Mouse (Mus musculus): ENCODE data around the gene Map3k19. TPM values are rescaled to one million over a fixed set of nuclear protein-coding genes. Genes with fewer than 3 reads are reported as not detected.
A peak's percentile ranks its signal among the peaks of the same experiment; 100 is the strongest.

Gene Map3k19
- polyA plus RNA-seq (2016; fragmentation: Nextera tagmentation; extraction: Ambion mirVana): 0.08 TPM in 1 of 2 replicates, not detected in the other

DNA sequence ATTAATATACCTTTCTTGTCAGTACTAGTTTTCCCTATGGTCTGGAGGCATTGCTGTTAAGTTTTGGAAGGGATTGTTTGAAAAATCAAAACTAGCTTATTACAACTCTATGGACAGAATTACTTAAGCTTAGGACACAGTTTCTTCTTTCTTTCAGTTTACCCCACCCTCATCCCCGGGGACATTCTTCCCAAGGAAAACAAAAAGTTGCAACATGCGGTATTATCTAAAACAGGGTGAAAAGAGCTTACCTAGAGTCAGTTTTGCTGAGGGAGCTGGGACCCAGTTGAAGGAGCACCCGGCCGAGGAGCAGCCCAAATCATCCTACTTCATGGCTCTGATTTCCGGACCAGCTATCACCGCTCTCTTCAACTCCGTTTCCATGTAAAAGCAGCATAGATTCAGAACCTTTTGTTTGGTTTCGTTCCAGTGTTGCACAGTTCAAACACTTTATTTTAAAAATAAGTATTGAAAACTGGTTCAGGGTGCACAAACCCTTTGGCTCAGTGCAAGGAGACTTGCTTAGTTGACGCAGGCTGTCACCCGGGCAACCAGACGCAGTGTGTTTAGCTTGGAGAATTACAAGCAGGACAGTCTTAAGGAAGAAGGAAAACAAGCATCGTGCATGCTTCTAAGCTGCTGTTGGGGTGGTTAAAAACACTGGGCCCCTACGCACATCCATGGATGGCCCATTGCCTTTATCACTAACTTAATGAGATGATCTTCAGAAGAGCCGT lies at the start of gene Map3k19:
TSS of gene Map3k19 (minus strand) at position 546 of the 737 bp plus-strand sequence.
- Histone ChIP-seq H3K36me3 (no peaks in the 10 kb centered on the region), H3K27me3 (no peaks in the 10 kb centered on the region), H3K9ac (replicated peaks) (no peak within 1 kb of the TSS), H3K4me2 (replicated peaks) (no peak within 1 kb of the TSS), H3K9me3 (peaks cover 13% of the 10 kb centered on the region; the same call in 1 of the 2 replicates), H3K4me3 (no peak within 1 kb of the TSS), H3K4me1 (no peaks in the 10 kb centered on the region), H3K27ac (replicated peaks) (no peak within 1 kb of the TSS)
- ATAC-seq (ENCODE audit: low FRiP score, low read depth): no peak
- 70% methylated on average over 14 of the region's 14 CpGs for WGBS

DNA sequence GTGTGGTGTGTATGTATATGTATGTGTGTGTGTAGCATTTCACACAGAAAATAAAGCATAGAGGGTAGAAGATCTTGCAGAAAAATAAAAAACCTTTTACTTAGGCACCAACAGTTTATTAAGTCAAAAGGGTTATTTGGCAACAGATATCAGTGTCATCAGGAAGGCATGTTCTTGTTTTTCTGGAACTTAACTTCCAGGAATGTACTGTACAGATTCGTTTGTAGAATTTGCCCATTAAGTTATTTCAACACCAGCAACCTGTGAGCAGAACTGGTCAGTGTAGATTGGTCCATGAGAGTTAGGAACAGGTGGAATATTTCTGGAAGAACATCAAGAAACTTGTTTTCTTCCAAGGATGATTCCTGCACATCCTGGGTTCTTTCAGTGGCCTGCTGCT lies 44.6 kb upstream of the Map3k19 start:
- Histone ChIP-seq H3K27ac (replicated peaks) (no peak overlapping the region), H3K27me3 (no peaks in the 10 kb centered on the region), H3K36me3 (0 out of 2 replicates have a peak, but pooled peaks cover 4% of the 10 kb centered on the region), H3K9ac (replicated peaks) (no peak overlapping the region), H3K4me2 (replicated peaks) (no peak overlapping the region), H3K9me3 (no peaks in the 10 kb centered on the region), H3K4me3 (no peak overlapping the region), H3K4me1 (no peaks in the 10 kb centered on the region)
- 75% methylated on average over 1 of the region's 1 CpGs for WGBS
- no peak for ATAC-seq (ENCODE audit: low FRiP score, low read depth)

DNA sequence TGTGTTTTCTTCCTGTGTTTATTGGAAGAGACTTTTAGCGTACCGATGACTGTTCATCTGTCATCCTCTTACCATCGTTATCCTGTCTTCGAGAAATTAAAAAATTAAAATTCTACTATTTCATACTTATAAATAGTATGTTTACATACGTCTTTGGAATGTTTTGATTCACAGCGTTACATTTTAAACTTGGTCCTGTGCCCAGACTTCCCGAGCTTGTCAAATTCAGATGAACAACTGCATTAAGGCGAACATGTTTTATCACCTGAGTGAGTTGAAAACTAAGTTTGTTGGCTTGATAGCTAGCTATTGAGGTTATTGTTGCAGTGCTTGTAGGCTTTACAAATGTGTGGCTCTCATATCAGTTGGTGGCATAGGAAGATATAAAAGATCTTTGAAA lies 14.4 kb upstream of the Map3k19 start:
- 52% methylated on average over 8 of the region's 8 CpGs for WGBS

DNA sequence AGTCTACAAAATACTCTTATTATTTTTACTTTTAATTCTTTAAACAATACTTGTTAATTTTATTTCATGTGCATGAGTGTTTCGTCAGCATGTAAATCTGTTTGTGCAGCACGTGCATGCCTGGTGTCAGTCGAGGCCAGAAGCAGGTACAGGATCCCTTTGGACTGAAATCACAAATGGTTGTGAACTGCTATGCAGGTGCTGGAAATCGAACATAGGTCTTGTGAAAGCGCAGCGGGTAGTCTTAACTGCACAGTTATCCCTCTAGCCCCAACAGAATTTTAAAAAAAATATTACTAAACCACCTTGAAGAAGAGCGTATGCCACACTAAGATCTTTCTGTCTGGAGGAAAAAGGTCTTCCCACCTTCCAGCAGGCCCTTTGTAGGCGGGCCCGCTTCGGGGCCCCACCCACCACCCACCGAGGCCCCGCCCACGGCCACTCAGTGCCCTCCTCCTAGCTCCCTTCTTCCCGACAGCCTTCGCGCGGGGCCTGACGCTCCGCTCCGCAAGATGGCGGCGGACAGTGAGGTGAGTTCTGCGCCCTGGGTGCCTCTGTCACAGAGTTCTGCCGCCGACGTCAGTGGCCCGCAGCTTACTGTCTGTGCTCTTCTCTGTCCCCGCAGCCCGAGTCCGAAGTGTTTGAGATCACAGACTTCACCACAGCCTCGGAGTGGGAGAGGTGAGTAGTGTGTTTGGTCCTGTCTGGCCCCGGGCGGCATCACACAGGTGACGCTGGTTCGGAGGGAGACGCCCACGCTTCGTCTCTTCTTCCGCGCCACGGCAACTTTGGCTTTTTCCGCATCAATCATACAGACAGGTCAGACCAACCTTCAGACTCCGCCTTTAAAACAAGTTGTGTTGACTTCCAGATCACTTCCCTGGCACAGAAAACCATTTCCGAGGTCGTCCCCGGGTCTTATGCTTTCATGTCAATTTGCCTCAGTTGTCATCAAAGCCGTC lies 13.8 kb upstream of the Map3k19 start, which contains the start of gene Rab3gap1:
TSS of gene Rab3gap1 (plus strand) at position 474 of the 962 bp plus-strand sequence.
- peak; percentile 99 for ATAC-seq (ENCODE audit: low FRiP score, low read depth)
- H3K9ac ChIP-seq (replicated peaks): peak within 1 kb of the TSS; percentile 77
- H3K27me3 ChIP-seq: no peaks in the 10 kb centered on the region
- H3K27ac ChIP-seq (replicated peaks): peak within 1 kb of the TSS; percentile 46; the same call in 1 of the 2 replicates
- no peaks in the 10 kb centered on the region for H3K9me3 ChIP-seq
- peaks cover 4% of the 10 kb centered on the region for H3K4me1 ChIP-seq
- H3K4me3 ChIP-seq: peak within 1 kb of the TSS; percentile 85
- H3K4me2 ChIP-seq (replicated peaks): peak within 1 kb of the TSS; percentile 67
- WGBS: 11% methylated on average over 47 of the region's 47 CpGs
- peaks cover 7% of the 10 kb centered on the region for H3K36me3 ChIP-seq

More for the DNA sequence above, 14.4 kb upstream of the Map3k19 start:
- peak overlapping the region; percentile 85 for H3K4me3 ChIP-seq
- peaks cover 4% of the 10 kb centered on the region for H3K4me1 ChIP-seq
- H3K27ac ChIP-seq (replicated peaks): 0 out of 2 replicates have a peak overlapping the region, but pooled peaks have one; percentile 46
- no peaks in the 10 kb centered on the region for H3K9me3 ChIP-seq
- peak overlapping the region; percentile 67 for H3K4me2 ChIP-seq (replicated peaks)
- H3K9ac ChIP-seq (replicated peaks): peak overlapping the region; percentile 77
- H3K27me3 ChIP-seq: no peaks in the 10 kb centered on the region
- H3K36me3 ChIP-seq: peaks cover 9% of the 10 kb centered on the region
- ATAC-seq (ENCODE audit: low FRiP score, low read depth): no peak

DNA sequence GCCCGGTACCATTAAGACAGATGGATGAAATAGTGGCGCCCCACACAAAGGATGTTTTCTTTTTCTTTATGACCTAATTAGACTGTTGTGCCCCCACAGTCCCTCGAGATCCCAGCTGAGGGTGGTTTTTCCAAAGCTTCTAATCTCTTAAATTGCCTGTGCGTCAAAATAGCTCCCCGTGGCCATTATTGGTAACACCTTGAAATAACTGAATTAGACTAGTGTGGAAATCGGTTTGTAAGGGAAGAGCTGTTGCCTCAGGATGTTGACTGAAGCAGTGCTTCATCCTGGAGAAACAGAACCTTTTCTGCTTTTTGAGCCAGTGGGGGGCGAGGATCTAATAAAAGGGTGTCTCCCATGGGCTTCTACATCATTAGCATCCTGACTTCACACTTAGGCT lies 9.0 kb upstream of the Map3k19 start:
- Histone ChIP-seq H3K9me3 (no peaks in the 10 kb centered on the region), H3K9ac (replicated peaks) (no peak overlapping the region), H3K36me3 (no peaks in the 10 kb centered on the region), H3K4me3 (no peak overlapping the region), H3K4me1 (no peaks in the 10 kb centered on the region), H3K27ac (replicated peaks) (no peak overlapping the region), H3K4me2 (replicated peaks) (no peak overlapping the region), H3K27me3 (no peaks in the 10 kb centered on the region)
- ATAC-seq (ENCODE audit: low FRiP score, low read depth): no peak
- 62% methylated on average over 7 of the region's 7 CpGs for WGBS

DNA sequence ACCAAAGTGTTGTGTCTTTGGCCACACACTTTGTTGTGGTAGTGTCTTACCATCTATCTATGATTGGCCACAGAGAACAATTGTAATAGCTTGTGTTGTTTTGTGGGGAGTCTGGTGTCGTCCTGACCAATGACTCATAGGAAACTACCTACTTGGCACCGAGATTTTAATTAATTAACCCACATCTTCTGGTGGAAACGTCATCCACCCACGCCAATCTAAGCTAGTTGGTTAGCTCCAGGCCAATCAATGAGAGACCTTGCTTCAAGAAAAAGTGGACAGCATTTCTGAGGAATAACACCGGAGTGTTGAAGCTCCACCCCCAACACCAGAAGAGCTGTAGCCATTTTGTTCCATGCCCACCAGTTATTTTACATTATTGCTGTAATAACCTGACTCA lies 7.1 kb upstream of the Map3k19 start:
- Histone ChIP-seq H3K9me3 (no peaks in the 10 kb centered on the region), H3K36me3 (no peaks in the 10 kb centered on the region), H3K4me2 (replicated peaks) (no peak overlapping the region), H3K4me3 (no peak overlapping the region), H3K9ac (replicated peaks) (no peak overlapping the region), H3K4me1 (no peaks in the 10 kb centered on the region), H3K27ac (replicated peaks) (no peak overlapping the region), H3K27me3 (no peaks in the 10 kb centered on the region)
- 90% methylated on average over 5 of the region's 5 CpGs for WGBS
- no peak for ATAC-seq (ENCODE audit: low FRiP score, low read depth)

DNA sequence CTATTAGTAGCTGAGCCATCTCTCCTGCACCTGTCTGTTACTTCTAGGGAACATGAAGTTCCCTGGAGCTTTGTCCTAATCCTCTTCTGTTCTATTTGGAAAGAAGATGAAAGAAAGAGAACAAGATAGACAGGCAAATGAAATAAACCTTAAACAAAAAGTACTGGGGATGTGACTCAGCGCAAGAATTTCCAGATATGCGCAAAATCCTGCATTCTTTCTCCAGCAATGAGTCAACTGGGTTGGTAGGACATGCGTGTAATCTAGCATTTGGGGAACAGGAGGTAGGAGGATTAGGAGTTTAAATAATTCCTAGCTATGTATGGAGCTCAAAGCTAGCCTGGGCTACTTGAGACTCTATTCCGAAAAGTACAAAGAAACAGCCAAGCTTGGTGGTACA lies 5.7 kb upstream of the Map3k19 start:
- no peaks in the 10 kb centered on the region for H3K4me1 ChIP-seq
- H3K4me2 ChIP-seq (replicated peaks): no peak overlapping the region
- no peak for ATAC-seq (ENCODE audit: low FRiP score, low read depth)
- H3K4me3 ChIP-seq: no peak overlapping the region
- H3K9ac ChIP-seq (replicated peaks): no peak overlapping the region
- 88% methylated on average over 4 of the region's 4 CpGs for whole genome bisulfite sequencing
- H3K36me3 ChIP-seq: no peaks in the 10 kb centered on the region
- no peak overlapping the region for H3K27ac ChIP-seq (replicated peaks)
- no peaks in the 10 kb centered on the region for H3K27me3 ChIP-seq
- H3K9me3 ChIP-seq: no peaks in the 10 kb centered on the region

DNA sequence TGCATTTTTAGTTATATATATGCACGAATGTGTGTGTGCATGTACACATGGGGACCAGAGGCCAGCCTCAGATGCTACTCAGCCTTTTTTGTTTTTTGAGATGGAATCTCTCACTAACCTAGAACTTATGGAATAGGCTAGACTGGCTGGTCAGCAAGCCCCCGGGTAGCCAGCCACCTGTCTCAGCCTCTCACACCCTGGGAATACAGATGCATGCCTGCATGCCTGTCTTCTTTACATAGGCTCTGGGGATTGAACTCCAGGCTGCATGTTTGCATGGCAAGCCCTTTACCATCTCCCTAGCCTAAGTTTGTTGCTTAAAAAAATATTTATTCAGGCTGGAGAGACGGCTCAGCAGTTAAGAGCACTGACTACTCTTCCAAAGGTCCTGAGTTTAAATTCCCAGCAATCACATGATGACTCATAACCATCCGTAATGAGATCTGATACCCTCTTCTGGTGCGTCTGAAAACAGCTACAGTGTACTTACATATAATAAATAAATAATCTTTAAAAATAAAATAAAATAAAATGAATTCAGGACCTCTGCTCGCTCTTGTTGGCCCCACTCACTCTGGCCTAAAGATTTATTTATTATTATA lies 5.1 kb upstream of the Map3k19 start:
- no peak overlapping the region for H3K27ac ChIP-seq (replicated peaks)
- no peak overlapping the region for H3K9ac ChIP-seq (replicated peaks)
- H3K9me3 ChIP-seq: no peaks in the 10 kb centered on the region
- no peak overlapping the region for H3K4me3 ChIP-seq
- no peak for ATAC-seq (ENCODE audit: low FRiP score, low read depth)
- no peaks in the 10 kb centered on the region for H3K36me3 ChIP-seq
- no peaks in the 10 kb centered on the region for H3K4me1 ChIP-seq
- H3K27me3 ChIP-seq: no peaks in the 10 kb centered on the region
- H3K4me2 ChIP-seq (replicated peaks): no peak overlapping the region
- WGBS: 80% methylated on average over 6 of the region's 6 CpGs

DNA sequence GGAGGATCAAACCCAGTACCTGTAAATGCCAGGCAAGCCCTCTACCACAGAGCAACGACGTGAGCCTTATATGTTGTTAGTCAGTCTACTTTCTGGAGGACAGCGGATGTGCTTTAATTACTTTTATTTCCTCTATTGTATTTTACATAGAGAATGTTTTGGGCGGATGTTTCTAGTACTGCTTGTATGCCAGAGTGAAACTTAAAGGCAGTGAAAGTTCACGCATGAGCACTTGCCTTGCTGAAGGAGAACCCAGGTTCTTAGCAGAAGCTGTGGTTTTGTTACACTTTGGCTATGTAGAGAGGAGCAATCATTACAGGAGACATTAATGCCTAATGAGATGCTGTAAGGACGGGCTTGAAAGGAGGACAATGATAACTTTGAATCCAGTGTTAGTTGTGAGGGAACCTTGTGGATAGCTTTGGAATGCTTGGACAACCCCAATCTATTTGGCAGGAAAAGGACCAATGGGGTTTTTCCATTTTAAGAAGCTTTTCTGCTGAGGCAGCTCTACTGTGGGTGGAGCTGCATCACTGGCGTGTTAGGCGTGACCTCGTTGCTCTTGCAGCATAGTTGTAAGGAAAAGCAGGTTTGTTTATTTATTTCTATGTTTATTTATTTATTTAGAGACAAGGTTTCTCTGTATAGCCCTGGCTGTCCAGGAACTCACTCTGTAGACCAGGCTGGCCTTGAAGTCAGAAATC lies 4.3 kb upstream of the Map3k19 start:
- Histone ChIP-seq H3K4me3 (no peak overlapping the region), H3K36me3 (no peaks in the 10 kb centered on the region), H3K27ac (replicated peaks) (no peak overlapping the region), H3K4me2 (replicated peaks) (no peak overlapping the region), H3K9ac (replicated peaks) (no peak overlapping the region), H3K27me3 (no peaks in the 10 kb centered on the region), H3K4me1 (no peaks in the 10 kb centered on the region), H3K9me3 (no peaks in the 10 kb centered on the region)
- WGBS: 92% methylated on average over 9 of the region's 9 CpGs
- no peak for ATAC-seq (ENCODE audit: low FRiP score, low read depth)

DNA sequence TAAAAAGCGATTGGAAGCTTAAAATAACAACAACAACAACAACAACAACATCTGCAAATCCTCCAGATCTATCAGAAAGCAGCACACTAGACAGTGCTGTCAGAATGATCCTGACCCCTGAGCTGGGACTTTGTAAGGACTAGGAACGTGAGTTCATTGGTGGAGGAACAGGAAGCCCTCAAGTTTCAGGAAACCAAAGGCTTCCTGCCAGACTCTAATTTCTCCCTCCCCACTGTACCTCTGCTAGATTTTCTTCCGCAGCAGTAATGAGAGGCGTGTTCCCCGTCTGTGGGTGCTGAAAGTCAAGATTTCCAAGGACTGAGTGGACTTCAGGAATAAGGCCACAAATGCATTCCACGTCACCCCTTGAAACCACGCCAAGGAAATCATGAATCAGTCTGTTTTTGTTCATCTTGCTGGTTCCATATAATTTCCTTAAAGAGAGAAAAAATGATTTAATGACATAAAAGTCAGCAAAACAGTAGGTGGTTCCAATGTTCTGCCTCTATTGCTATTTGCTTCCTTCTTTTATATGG lies 4.7 kb downstream of the Map3k19 start:
- Histone ChIP-seq H3K9me3 (peaks cover 13% of the 10 kb centered on the region; the same call in 1 of the 2 replicates), H3K4me2 (replicated peaks) (no peak overlapping the region), H3K9ac (replicated peaks) (no peak overlapping the region), H3K4me1 (no peaks in the 10 kb centered on the region), H3K27me3 (no peaks in the 10 kb centered on the region), H3K4me3 (no peak overlapping the region), H3K36me3 (no peaks in the 10 kb centered on the region), H3K27ac (replicated peaks) (no peak overlapping the region)
- ATAC-seq (ENCODE audit: low FRiP score, low read depth): no peak
- WGBS: 82% methylated on average over 7 of the region's 7 CpGs

DNA sequence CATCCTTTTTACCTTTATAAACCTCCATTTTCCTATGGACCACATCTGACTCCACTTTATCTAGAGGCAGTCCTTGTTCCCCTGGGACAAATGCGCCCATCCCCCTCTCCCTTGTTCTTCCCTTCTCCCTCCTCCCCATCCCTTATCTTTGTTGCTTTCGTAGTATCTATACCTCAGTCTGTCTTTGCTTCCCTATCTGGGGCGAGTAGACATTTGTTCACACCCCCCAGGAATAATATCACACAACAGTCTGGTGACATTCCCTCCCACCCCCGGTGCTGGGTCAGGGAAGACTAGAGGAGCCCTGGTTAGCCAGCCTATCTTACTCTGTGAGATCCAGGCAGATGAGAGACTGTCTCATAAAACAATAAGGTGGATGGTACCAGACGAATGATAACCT lies 9.4 kb downstream of the Map3k19 start:
- Histone ChIP-seq H3K4me1 (no peaks in the 10 kb centered on the region), H3K9ac (replicated peaks) (no peak overlapping the region), H3K36me3 (no peaks in the 10 kb centered on the region), H3K4me2 (replicated peaks) (no peak overlapping the region), H3K27me3 (no peaks in the 10 kb centered on the region), H3K27ac (replicated peaks) (no peak overlapping the region), H3K4me3 (no peak overlapping the region), H3K9me3 (no peaks in the 10 kb centered on the region)
- ATAC-seq (ENCODE audit: low FRiP score, low read depth): no peak
- 88% methylated on average over 5 of the region's 5 CpGs for WGBS
